Mouse (Mus musculus): Measurements from ENCODE around the gene Arsj. TPM values are rescaled to one million over a fixed set of nuclear protein-coding genes. Genes with fewer than 3 reads are reported as not detected.

Gene Arsj
- polyA plus RNA-seq, 1 experiment from 2014 or later, result not detected

DNA sequence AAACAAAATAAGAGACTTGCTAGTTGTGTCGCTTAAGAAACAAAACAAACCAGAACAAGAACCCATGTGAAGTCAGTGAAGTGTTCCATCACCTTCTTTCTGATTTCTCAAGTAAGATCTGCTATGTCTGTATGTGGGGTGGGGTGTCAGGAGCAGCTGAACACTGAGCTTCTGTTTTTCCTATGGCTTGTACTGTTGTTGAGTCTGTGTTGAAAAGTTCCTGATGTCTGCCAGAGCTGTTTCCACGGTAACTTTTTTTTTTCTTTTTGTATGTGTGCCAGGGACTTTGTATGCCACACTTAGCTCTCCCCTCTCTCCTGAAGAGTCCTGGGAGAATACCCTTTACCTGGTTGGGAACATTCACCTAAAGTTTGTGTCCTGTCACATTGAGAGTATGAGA is 34.0 kb downstream of the Arsj start:
- no peaks in the 10 kb centered on the region for H3K36me3 ChIP-seq (replicated peaks; ENCODE audit: insufficient read depth, low read length)
- H3K4me1 ChIP-seq (ENCODE audit: insufficient read depth), result no peaks in the 10 kb centered on the region
- 81% methylated on average over 2 of the region's 2 CpGs for WGBS (ENCODE audit: insufficient replicate concordance)
- ATAC-seq, result no peak
- H3K4me2 ChIP-seq (ENCODE audit: low read depth, low read length), result no peak overlapping the region
- no peak overlapping the region for H3K4me3 ChIP-seq (ENCODE audit: low read depth, low read length)
- no peak overlapping the region for H3K27ac ChIP-seq (ENCODE audit: low read depth)
- TF ChIP-seq CTCF (IDR thresholded peaks at IDR 0.05; ENCODE audit: low read depth), result no peak
- no peak for TF ChIP-seq EP300 (IDR thresholded peaks at IDR 0.05; ENCODE audit: low read depth)
- no peak for DNase-seq
- no peak overlapping the region for H3K9ac ChIP-seq (replicated peaks)
- no peaks in the 10 kb centered on the region for H3K27me3 ChIP-seq (ENCODE audit: insufficient read depth, low read length)
- no peaks in the 10 kb centered on the region for H3K9me3 ChIP-seq (ENCODE audit: low read length)

DNA sequence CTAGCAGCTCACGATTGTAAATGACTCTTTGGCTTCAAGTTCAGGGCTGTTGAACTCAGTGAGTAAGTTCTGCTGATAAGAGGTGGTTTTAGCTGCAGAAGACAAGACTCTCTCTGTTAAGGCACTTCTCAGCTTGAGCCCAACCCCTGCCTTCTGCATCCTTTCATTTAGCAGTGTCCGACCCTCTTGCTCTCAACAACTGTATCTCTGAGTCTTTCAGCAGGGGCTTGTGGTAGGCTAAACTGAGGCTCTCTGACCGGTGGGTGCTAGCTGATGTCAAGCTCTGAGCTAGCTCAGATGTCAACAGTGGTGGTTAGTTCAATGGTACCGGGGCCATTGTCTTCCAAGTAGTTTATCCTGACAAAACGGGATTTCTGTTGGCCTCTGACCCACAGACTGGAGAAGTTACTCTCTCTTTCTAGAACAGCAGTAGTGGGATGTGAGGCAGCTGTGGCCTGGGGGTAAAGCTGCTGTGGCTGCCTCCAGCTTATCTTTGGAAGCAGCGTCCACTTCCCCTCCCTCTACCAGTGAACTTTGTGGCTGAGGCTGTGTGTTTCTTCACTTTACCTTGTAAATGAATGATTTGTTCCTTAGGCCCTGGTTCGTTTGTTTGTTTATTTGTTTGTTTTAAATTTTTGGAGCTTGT is 34.6 kb downstream of the Arsj start:
- Histone ChIP-seq H3K27ac (ENCODE audit: low read depth) (no peak overlapping the region), H3K27me3 (ENCODE audit: insufficient read depth, low read length) (no peaks in the 10 kb centered on the region), H3K9me3 (ENCODE audit: low read length) (no peaks in the 10 kb centered on the region), H3K9ac (replicated peaks) (no peak overlapping the region), H3K4me2 (ENCODE audit: low read depth, low read length) (no peak overlapping the region), H3K4me3 (ENCODE audit: low read depth, low read length) (no peak overlapping the region), H3K4me1 (ENCODE audit: insufficient read depth) (no peaks in the 10 kb centered on the region), H3K36me3 (replicated peaks; ENCODE audit: insufficient read depth, low read length) (no peaks in the 10 kb centered on the region)
- no peak for DNase-seq
- 30% methylated on average over 7 of the region's 7 CpGs for WGBS (ENCODE audit: insufficient replicate concordance)
- TF ChIP-seq EP300 (IDR thresholded peaks at IDR 0.05; ENCODE audit: low read depth), result no peak
- TF ChIP-seq CTCF (IDR thresholded peaks at IDR 0.05; ENCODE audit: low read depth), result no peak
- ATAC-seq, result no peak

DNA sequence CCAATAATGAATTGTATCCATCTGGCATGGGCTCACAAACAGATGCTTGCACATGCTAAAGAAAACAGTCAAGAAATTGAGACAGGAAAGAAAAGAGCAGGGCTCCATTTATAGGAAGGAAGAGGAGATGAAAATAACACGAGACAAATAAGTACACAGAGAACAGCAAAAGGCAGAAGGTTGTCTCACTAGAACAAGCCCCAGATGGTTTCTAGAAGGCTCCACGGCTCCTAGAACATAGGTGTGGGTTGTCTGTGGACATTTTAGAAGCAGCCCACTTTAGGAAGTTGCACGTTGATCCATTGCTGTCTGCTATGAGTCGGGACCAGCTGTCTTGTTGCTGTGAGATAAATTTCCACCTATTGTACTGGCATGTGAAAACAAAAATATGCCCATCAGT is 37.2 kb downstream of the Arsj start:
- Histone ChIP-seq H3K4me1 (ENCODE audit: insufficient read depth) (no peaks in the 10 kb centered on the region), H3K27me3 (ENCODE audit: insufficient read depth, low read length) (no peaks in the 10 kb centered on the region), H3K4me2 (ENCODE audit: low read depth, low read length) (no peak overlapping the region), H3K9ac (replicated peaks) (no peak overlapping the region), H3K27ac (ENCODE audit: low read depth) (no peak overlapping the region), H3K9me3 (ENCODE audit: low read length) (no peaks in the 10 kb centered on the region), H3K4me3 (ENCODE audit: low read depth, low read length) (no peak overlapping the region), H3K36me3 (replicated peaks; ENCODE audit: insufficient read depth, low read length) (no peaks in the 10 kb centered on the region)
- no peak for TF ChIP-seq EP300 (IDR thresholded peaks at IDR 0.05; ENCODE audit: low read depth)
- 48% methylated on average over 4 of the region's 4 CpGs for WGBS (ENCODE audit: insufficient replicate concordance)
- DNase-seq (no peak), ATAC-seq (no peak)

DNA sequence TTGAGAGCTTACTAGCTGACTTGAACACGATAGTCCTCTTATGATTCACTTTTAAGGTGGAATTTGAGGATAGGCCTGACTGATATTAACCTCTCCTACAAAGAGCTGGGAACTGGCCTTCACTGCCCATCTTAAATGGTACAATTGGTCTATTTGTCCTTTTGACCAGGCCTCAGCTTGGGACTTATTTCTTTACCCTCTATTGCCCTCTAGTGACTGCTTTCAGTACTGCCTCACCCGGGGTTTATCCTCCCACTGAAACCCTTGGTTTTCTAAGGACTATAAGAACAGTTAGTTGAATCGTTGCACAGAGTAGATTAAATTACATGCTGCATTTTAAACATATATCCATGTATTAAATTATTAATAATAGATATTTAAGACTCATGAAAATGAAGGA is 39.4 kb downstream of the Arsj start:
- DNase-seq (peak; percentile 54), ATAC-seq (no peak)
- Histone ChIP-seq H3K9me3 (ENCODE audit: low read length) (no peaks in the 10 kb centered on the region), H3K4me2 (ENCODE audit: low read depth, low read length) (no peak overlapping the region), H3K9ac (replicated peaks) (no peak overlapping the region), H3K27me3 (ENCODE audit: insufficient read depth, low read length) (no peaks in the 10 kb centered on the region), H3K27ac (ENCODE audit: low read depth) (no peak overlapping the region), H3K36me3 (replicated peaks; ENCODE audit: insufficient read depth, low read length) (no peaks in the 10 kb centered on the region), H3K4me1 (ENCODE audit: insufficient read depth) (no peaks in the 10 kb centered on the region), H3K4me3 (ENCODE audit: low read depth, low read length) (no peak overlapping the region)
- TF ChIP-seq CTCF (IDR thresholded peaks at IDR 0.05; ENCODE audit: low read depth), result peak; percentile 82
- no peak for TF ChIP-seq EP300 (IDR thresholded peaks at IDR 0.05; ENCODE audit: low read depth)
- WGBS (ENCODE audit: insufficient replicate concordance), result 27% methylated on average over 3 of the region's 3 CpGs

DNA sequence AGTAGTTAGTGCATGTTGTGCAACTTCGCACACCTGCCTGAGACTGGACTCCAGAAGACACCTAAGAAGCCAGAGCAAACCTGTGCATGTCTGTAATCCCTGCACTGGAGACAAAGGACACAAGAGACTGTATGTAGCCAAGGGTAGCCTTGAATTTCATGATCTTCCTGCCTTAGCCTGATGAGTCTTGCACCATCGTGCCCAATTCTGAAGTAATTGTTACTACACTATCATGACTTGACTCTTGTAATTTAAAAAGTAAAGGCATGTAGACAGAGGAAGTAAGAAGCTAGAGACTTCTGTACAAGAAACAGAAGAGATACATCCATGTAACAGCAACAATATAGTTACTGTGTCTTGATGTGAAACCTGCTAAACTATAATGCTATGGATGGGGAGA is 40.7 kb downstream of the Arsj start:
- ATAC-seq, result no peak
- no peaks in the 10 kb centered on the region for H3K36me3 ChIP-seq (replicated peaks; ENCODE audit: insufficient read depth, low read length)
- 69% methylated on average over 2 of the region's 2 CpGs for WGBS (ENCODE audit: insufficient replicate concordance)

DNA sequence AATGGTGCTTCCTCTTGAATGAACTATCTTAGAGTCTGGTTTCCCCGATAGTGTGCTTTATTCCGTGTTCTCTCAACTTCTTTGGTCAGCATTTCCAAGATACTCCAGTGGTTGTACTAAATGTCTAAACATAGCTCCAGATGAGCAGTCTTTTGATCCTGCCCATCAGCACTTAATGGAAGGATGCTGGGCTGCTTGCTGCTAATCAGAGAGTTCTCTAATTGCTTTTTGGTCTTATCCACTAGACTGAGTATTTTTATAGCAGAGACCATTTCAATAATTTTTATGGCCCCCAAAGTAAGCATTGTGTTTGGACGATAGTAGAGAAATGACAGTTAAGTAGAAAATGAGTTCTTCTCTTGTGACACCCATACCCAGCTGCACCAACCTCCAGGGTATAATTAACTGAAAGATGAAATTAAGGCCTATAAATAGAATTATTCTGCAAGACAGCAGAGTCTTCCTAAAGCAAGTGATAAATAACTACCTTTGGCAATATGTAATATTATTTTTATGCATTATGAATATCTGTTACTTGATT is 67.1 kb downstream of the Arsj start:
- Histone ChIP-seq H3K4me3 (ENCODE audit: low read depth, low read length) (no peak overlapping the region), H3K4me2 (ENCODE audit: low read depth, low read length) (no peak overlapping the region), H3K27me3 (ENCODE audit: insufficient read depth, low read length) (no peaks in the 10 kb centered on the region), H3K9me3 (ENCODE audit: low read length) (no peaks in the 10 kb centered on the region), H3K27ac (ENCODE audit: low read depth) (no peak overlapping the region), H3K4me1 (ENCODE audit: insufficient read depth) (no peaks in the 10 kb centered on the region), H3K36me3 (replicated peaks; ENCODE audit: insufficient read depth, low read length) (no peaks in the 10 kb centered on the region), H3K9ac (replicated peaks) (no peak overlapping the region)
- no peak for TF ChIP-seq CTCF (IDR thresholded peaks at IDR 0.05; ENCODE audit: low read depth)
- DNase-seq (no peak), ATAC-seq (no peak)
- WGBS (ENCODE audit: insufficient replicate concordance), result 79% methylated on average over 3 of the region's 3 CpGs

More for the DNA sequence above, 40.7 kb downstream of the Arsj start:
- H3K27ac ChIP-seq (ENCODE audit: low read depth), result no peak overlapping the region
- no peak overlapping the region for H3K4me3 ChIP-seq (ENCODE audit: low read depth, low read length)
- no peak overlapping the region for H3K9ac ChIP-seq (replicated peaks)
- DNase-seq, result no peak
- H3K4me1 ChIP-seq (ENCODE audit: insufficient read depth), result no peaks in the 10 kb centered on the region
- H3K27me3 ChIP-seq (ENCODE audit: insufficient read depth, low read length), result no peaks in the 10 kb centered on the region
- H3K4me2 ChIP-seq (ENCODE audit: low read depth, low read length), result no peak overlapping the region
- no peaks in the 10 kb centered on the region for H3K9me3 ChIP-seq (ENCODE audit: low read length)
- TF ChIP-seq CTCF (IDR thresholded peaks at IDR 0.05; ENCODE audit: low read depth) (no peak), EP300 (IDR thresholded peaks at IDR 0.05; ENCODE audit: low read depth) (no peak)
